Mouse (Mus musculus) thymus, adult 2 months (tissue): Measurements from ENCODE around the gene Sco1.

Experiments used
- CTCF ChIP-seq: fragments of 200-500 bp; IDR thresholded peaks from 2 replicates; pipeline ENCODE4 v1.5.1; 2012; ENCODE audit warnings: mild to moderate bottlenecking, control low read depth, low read length, moderate library complexity, borderline replicate concordance; ENCODE audit not compliant: control insufficient read depth, poor library complexity, insufficient read depth; ENCODE audit errors: extremely low read depth
- POLR2A ChIP-seq: fragments of 200-500 bp; IDR thresholded peaks from 2 replicates; pipeline ENCODE4 v1.6.1; 2012; ENCODE audit warnings: mild to moderate bottlenecking, low read length, control low read depth, moderate library complexity; ENCODE audit not compliant: control insufficient read depth, poor library complexity, insufficient read depth; ENCODE audit errors: extremely low read depth

DNA sequence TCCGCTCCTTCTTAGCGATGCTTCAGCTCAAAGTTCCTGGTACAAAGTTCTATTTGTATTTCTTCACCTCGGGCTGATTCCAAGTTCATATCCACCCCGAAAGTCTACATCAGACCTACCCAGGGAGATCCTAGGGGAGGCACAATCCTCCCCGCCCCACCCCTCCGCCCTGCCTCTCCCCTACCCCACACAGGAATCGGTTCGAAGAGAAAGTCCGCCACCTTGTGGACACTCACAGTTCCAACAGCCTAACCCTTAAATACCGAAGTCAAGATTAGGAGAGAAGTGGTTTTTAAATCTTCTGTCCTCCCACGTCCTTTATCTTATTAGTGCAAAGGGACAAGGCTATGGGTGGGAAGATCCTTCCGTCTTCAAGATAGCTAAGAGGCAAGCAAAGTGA lies 31.5 kb upstream of the Sco1 start:
- TF ChIP-seq POLR2A (no peak), CTCF (no peak)
